Mouse (Mus musculus) kidney, postnatal 0 days (tissue): ENCODE data around the gene Eif5a2. TPM values are rescaled to one million over a fixed set of nuclear protein-coding genes. Genes with fewer than 3 reads are reported as not detected.

Experiments
- ATAC-seq: fragments of 200-750 bp; cut with Nextera tagmentation; replicated peaks from 2 replicates; pipeline ENCODE4 v1.8.0; 2017; ENCODE audit warnings: low read depth, moderate number of reproducible peaks, moderate TSS enrichment, moderate library complexity; ENCODE audit not compliant: low FRiP score
- DNase-seq: peaks from one replicate; pipeline ENCODE4 v3.0.0-alpha.2; 2016; ENCODE audit warnings: low spot score
- H3K27ac ChIP-seq: fragments of 300-500 bp; sonication (generic); 2 replicates; pipeline ENCODE4 v1.5.1; 2014; ENCODE audit warnings: mild to moderate bottlenecking
- H3K27me3 ChIP-seq: fragments of 300-500 bp; sonication (generic); 2 replicates; pipeline ENCODE4 v1.6.1; 2014; ENCODE audit warnings: low read length, mixed read lengths; ENCODE audit not compliant: insufficient read depth
- H3K36me3 ChIP-seq: fragments of 300-500 bp; sonication (generic); 2 replicates; pipeline ENCODE4 v1.6.1; 2014; ENCODE audit warnings: low read length, mixed read lengths; ENCODE audit not compliant: insufficient read depth
- H3K4me1 ChIP-seq: fragments of 300-500 bp; sonication (generic); replicated peaks from 2 replicates; pipeline ENCODE4 v1.6.1; 2014; ENCODE audit warnings: antibody characterized with exemption, low read length, mixed read lengths; ENCODE audit not compliant: insufficient read depth
- H3K4me2 ChIP-seq: fragments of 300-500 bp; sonication (generic); 2 replicates; pipeline ENCODE4 v1.6.1; 2014; ENCODE audit warnings: mild to moderate bottlenecking, low read length, moderate library complexity, mixed read lengths
- H3K4me3 ChIP-seq: fragments of 300-500 bp; sonication (generic); replicated peaks from 2 replicates; pipeline ENCODE4 v1.5.1; 2014; ENCODE audit warnings: low read depth, low read length
- H3K9ac ChIP-seq: fragments of 300-500 bp; sonication (generic); 2 replicates; pipeline ENCODE4 v1.6.1; 2014; ENCODE audit warnings: low read depth, low read length
- H3K9me3 ChIP-seq: fragments of 300-500 bp; sonication (generic); replicated peaks from 2 replicates; pipeline ENCODE4 v1.6.1; 2016; ENCODE audit warnings: low read length, inconsistent platforms, mixed read lengths
- CTCF ChIP-seq: IDR thresholded peaks from 2 replicates; pipeline ENCODE4 v1.5.1; 2016; ENCODE audit warnings: antibody characterized with exemption, low read depth, mild to moderate bottlenecking, moderate library complexity
- WGBS: fragments of 180-500 bp; shearing (Covaris S2); extraction: QIAGEN DNeasy Blood & Tissue Kit; methylation state at CpG from one replicate; pipeline ENCODE4 v1.1.7; 2014; 5-methylcytosine and 5-hydroxymethylcytosine counted together
- polyA plus RNA-seq: library from polyadenylated mRNA; unstranded; fragments of >200 nt; fragmentation: Nextera tagmentation; extraction: Ambion mirVana; gene quantifications from 2 replicates; pipeline ENCODE4 v1.2.1, GENCODE M21; 2015

Eif5a2 gene
- polyA plus RNA-seq, 1 experiment from 2014 or later: 9.0 TPM

DNA sequence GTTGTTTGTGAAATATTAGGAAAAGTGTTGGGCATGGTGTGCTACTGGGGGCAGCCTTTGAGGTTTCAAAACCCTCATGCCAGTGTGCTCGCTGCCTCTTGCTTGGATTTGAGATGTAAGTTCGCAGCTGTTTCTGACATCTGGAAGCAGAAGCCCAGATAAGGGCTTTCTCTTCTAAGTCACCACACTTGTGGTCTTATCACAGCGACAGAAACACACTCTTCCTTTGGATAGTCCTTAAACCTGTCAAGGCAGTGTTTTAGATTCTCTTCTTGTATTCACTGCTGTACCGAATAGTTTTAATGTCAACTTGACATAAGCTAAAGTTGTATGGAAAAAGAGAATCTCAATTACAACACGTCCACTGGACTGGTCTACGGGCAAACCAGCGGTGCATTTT is 5.7 kb upstream of the Eif5a2 start:
- Histone ChIP-seq H3K4me3 (no peak overlapping the region), H3K9me3 (no peaks in the 10 kb centered on the region), H3K27me3 (no peaks in the 10 kb centered on the region), H3K36me3 (no peaks in the 10 kb centered on the region), H3K4me1 (no peaks in the 10 kb centered on the region), H3K4me2 (no peak overlapping the region), H3K27ac (no peak overlapping the region), H3K9ac (no peak overlapping the region)
- ATAC-seq (no peak), DNase-seq (no peak)
- WGBS: 88% methylated on average over 7 of the region's 7 CpGs
- TF ChIP-seq CTCF: no peak

DNA sequence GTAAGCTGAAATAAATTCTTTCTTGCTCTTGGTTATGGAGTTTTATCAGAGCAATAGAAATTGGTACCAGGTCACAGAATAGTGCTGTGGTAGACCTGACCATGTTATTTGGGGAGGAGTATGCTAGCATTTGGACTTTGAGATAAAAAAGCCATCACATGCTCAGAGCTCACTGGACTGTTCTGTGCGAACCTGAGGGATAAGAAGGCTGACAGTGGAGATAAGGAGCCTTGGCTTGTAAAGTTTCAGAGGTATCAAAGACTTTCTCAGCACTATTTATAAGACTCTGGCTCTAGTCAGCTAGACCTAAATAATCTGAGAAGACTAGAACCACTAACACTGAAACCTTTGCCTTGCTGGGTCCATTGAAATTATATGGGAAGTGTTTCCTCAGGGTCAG is 5.1 kb upstream of the Eif5a2 start:
- no peak for ATAC-seq
- Histone ChIP-seq H3K27ac (no peak overlapping the region), H3K4me3 (no peak overlapping the region), H3K4me2 (no peak overlapping the region), H3K36me3 (no peaks in the 10 kb centered on the region), H3K4me1 (no peaks in the 10 kb centered on the region), H3K27me3 (no peaks in the 10 kb centered on the region), H3K9me3 (no peaks in the 10 kb centered on the region), H3K9ac (no peak overlapping the region)
- 88% methylated on average over 1 of the region's 1 CpGs for WGBS
- no peak for DNase-seq
- no peak for TF ChIP-seq CTCF

DNA sequence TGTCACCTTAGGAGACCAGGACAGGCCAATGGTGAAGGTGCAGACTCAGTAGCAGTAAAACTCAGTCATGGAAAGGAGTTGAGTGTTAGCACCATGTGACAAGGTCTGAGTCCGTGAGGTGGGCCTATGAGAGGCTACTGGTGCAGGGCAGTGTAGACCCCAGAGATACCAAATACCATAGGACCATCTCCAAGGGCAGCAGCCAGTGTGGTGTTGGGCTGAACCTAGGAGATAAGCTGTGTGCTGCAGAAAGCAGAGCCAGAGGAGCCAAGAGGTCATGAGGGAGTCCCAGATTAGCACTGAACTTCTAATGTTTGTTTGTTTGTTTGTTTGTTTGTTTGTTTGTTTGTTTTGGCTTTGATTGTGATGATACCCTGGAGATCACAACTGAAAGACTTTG is 4.6 kb upstream of the Eif5a2 start:
- Histone ChIP-seq H3K27ac (no peak overlapping the region), H3K4me3 (no peak overlapping the region), H3K4me1 (no peaks in the 10 kb centered on the region; the same call in 1 of the 2 replicates), H3K9me3 (no peaks in the 10 kb centered on the region), H3K9ac (no peak overlapping the region), H3K27me3 (no peaks in the 10 kb centered on the region), H3K4me2 (no peak overlapping the region), H3K36me3 (no peaks in the 10 kb centered on the region)
- no peak for DNase-seq
- WGBS: 80% methylated on average over 1 of the region's 1 CpGs
- no peak for TF ChIP-seq CTCF
- no peak for ATAC-seq

DNA sequence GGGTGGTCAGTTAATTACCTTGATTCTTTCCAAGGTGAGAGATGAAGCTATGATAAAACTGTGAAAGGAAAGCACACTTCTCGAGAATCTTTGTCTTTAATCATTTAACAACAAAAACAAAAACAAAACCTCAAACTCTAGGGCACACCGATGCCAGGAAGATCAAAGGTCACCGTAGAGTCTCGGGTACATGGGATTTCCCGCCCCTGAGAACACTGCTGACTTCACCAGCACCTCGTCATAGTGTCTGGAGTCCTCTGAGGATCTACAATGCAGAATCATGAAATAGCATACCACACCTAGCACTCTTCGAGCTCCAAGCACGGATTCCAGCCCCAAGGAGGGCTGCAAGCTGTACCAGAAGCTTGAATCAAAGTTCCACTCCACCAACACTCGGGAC is 565 bp upstream of the Eif5a2 start:
- H3K9ac ChIP-seq: no peak overlapping the region
- H3K36me3 ChIP-seq: no peaks in the 10 kb centered on the region
- no peak for TF ChIP-seq CTCF
- peak overlapping the region; percentile 74; the same call in 1 of the 2 replicates for H3K4me3 ChIP-seq
- peak overlapping the region; percentile 100 for H3K4me2 ChIP-seq
- H3K9me3 ChIP-seq: no peaks in the 10 kb centered on the region
- H3K4me1 ChIP-seq: peaks cover 4% of the 10 kb centered on the region; the same call in 1 of the 2 replicates
- H3K27me3 ChIP-seq: no peaks in the 10 kb centered on the region
- H3K27ac ChIP-seq: no peak overlapping the region
- peak; percentile 13 for ATAC-seq
- 68% methylated on average over 9 of the region's 9 CpGs for WGBS
- DNase-seq: no peak

DNA sequence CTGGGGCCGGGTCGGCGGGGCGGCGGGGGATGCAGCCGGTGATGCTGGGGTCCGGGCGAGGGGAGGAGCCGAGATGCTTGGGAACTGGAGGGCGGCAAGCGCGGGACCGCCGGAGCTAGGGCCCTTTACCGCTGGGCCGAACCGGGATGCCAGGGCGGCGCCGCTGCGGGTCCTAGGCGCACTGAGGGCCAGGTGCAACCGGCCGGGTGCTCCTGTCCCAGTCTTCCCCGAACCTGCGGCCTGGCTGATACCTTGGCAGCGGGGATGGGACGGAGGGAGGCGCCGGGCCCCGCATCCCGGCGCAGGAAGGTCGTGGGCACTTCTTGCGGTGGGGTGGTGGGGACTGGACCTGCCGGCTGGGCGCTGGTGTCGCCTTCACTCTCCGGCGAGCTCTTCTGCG is 346 bp downstream of the Eif5a2 start:
- no peak overlapping the region for H3K27ac ChIP-seq
- peak overlapping the region; percentile 73 for H3K9ac ChIP-seq
- peak overlapping the region; percentile 100 for H3K4me2 ChIP-seq
- H3K9me3 ChIP-seq: no peaks in the 10 kb centered on the region
- ATAC-seq (no peak; the same call in 1 of the 2 replicates), DNase-seq (no peak)
- H3K4me3 ChIP-seq: peak overlapping the region; percentile 74
- H3K4me1 ChIP-seq: peaks cover 4% of the 10 kb centered on the region; the same call in 1 of the 2 replicates
- H3K36me3 ChIP-seq: no peaks in the 10 kb centered on the region
- no peak for TF ChIP-seq CTCF
- under 1% methylated on average over 32 of the region's 41 CpGs for WGBS
- H3K27me3 ChIP-seq: no peaks in the 10 kb centered on the region

DNA sequence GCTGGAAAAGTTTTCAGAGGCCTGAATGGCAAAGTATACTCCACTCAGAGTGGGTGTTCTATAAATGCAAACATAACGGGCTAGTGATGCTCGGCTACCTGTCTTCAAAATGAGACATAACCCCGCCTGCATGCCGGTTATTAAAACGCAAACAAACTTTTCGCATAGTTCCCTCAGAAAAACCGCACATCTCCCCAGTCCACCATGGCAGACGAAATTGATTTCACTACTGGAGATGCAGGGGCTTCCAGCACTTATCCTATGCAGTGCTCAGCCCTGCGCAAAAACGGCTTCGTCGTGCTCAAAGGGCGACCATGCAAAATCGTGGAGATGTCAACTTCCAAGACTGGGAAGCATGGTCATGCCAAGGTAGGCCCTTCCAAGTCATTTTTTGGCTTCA is 772 bp downstream of the Eif5a2 start:
- TF ChIP-seq CTCF: no peak
- H3K4me2 ChIP-seq: peak overlapping the region; percentile 100
- no peaks in the 10 kb centered on the region for H3K9me3 ChIP-seq
- H3K36me3 ChIP-seq: no peaks in the 10 kb centered on the region
- ATAC-seq (no peak), DNase-seq (no peak)
- H3K27ac ChIP-seq: no peak overlapping the region
- 21% methylated on average over 14 of the region's 14 CpGs for WGBS
- no peaks in the 10 kb centered on the region for H3K27me3 ChIP-seq
- peak overlapping the region; percentile 73 for H3K9ac ChIP-seq
- peak overlapping the region; percentile 74 for H3K4me3 ChIP-seq
- H3K4me1 ChIP-seq: peaks cover 4% of the 10 kb centered on the region; the same call in 1 of the 2 replicates

DNA sequence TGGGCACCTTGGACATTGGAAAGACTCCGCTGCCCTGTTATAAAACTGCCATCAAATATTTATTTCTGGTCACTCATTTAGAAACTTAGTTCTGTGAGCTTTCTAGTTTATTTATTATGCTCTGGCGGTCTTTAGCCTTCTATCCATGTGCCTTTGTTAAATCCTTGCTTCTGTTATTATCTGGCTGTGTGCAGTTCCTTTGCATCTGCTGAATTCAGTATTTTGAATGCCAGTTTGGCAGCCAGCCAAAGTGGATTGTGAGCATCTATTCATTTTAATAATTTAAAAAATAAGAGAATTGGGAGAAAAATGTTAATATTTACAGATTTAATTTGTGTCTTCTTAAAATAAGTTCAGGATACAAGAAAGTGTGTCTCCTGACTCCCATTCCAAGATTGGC is 3.1 kb downstream of the Eif5a2 start:
- DNase-seq (no peak), ATAC-seq (no peak)
- H3K4me3 ChIP-seq: no peak overlapping the region
- no peak for TF ChIP-seq CTCF
- H3K36me3 ChIP-seq: 0 out of 2 replicates have a peak, but pooled peaks cover 3% of the 10 kb centered on the region
- no peak overlapping the region for H3K27ac ChIP-seq
- H3K9ac ChIP-seq: no peak overlapping the region
- no peaks in the 10 kb centered on the region for H3K9me3 ChIP-seq
- peaks cover 4% of the 10 kb centered on the region; the same call in 1 of the 2 replicates for H3K4me1 ChIP-seq
- 76% methylated on average over 2 of the region's 2 CpGs for WGBS
- no peak overlapping the region for H3K4me2 ChIP-seq
- H3K27me3 ChIP-seq: no peaks in the 10 kb centered on the region
